Mouse (Mus musculus): ENCODE measurements around the gene Hoxa9. TPM values are rescaled to one million over a fixed set of nuclear protein-coding genes. Genes with fewer than 3 reads are reported as not detected.

The Hoxa9 gene
- total RNA-seq, 2 experiments from 2014 or later, result 7.2 to 7.4 TPM

DNA sequence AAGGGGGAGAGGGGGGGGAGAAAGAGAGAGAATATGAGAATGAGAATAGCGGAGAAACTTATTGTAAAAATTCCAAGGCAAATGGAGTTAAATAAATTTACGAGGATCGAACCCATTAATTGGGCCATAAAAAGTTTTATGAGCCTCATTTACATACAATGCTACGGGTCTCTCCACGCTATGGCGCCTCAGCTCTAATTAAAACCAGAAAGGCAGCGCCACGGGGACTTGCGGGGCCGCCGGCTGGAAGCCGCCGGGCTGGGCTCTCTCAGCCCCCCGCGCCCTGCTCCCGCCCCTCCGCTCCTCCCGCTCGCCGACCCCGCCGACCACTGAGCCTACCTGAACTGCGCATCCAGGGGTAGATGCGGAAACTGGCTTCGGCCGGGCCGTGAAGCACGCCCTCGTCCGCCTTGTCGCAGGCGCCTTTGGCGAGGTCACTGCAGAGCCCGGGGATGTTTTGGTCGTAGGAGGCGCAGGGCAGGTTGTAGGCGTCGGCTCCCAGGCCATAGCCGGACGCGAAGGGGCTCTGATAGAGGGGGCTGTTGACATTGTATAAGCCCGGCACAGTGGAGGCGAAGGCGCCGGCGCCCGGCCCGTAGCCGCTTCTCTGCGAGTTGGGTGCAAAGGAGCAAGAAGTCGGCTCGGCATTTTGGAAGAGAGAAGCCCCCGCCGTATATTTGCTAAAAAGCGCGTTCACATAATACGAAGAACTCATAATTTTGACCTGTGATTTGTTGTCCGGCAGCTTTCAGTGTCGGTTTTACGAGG, 14.0 kb downstream of the Hoxa9 start:
- DNase-seq (ENCODE audit: low spot score), result peak; percentile 50

DNA sequence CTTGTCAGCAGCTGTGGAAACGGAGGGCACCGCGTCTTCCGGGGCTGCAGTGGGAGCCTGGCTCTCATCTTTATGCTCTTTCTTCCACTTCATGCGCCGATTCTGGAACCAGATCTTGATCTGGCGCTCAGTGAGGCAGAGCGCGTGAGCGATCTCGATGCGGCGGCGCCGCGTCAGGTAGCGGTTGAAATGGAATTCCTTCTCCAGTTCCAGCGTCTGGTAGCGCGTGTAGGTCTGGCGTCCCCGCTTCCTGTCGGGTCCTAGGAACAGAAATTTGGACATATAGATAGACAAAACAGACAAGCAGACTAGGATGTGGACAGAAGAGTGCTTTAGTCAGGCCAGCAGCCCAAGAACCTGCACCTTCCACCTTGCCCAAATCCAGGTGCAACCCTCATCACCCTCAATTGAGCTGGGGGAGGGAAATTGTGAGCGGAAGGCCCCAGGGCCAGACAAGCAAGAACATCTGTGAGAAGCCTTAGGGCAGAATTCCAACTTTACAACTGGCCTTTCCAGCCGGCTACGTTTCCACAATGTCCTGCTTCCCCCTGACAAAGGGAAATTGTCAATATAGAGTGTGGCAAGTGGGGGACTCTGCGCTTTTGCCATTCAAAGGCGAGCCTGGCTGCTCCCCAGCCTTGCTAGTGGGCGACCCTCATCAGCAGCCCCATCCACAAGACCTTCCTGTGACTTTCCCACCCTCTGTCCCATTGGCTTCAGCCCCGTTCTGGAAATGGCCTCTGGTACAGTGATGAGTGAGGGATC, 14.9 kb downstream of the Hoxa9 start:
- peak; percentile 7 for DNase-seq (ENCODE audit: low spot score)

DNA sequence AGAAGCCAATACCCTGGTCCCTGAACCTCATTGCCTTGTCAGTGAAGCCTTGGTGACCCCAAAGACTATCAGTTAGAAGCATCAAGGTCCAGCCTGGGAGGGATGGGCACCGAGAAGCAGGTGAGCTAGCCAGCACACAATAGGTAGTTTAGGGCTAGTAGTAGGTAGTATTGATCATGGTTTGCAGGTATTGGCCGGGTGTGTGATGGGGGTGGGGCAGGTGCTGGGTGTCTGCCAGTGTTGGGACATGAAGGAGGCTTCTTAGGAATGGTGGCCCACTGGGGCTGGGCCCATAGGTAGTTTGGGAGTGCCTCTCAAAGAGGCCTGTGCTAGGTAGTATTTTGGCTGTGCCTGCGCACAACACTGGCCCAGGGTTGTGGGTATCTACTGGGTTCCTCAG, 15.8 kb downstream of the Hoxa9 start:
- DNase-seq (ENCODE audit: low spot score), result peak; percentile 3

DNA sequence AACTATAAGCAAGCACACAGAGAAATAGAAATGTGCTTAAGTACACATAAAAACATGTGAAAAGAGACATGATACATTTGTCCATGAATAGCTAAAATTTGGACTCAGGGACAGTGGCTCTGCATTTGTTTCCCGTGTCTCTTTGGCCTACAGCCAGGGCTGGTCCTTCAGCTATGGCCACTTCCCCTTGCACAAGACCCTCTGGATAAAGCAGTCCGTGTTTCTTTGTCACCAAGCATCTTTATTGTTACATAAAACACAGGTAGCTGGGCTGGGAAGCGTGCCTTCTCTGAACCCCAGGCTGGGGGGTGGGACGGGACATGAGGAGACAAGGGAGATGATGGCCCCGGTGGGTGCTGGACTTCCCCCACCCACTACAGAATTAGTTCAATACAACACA, 16.6 kb downstream of the Hoxa9 start:
- peak; percentile 1 for DNase-seq (ENCODE audit: low spot score)

DNA sequence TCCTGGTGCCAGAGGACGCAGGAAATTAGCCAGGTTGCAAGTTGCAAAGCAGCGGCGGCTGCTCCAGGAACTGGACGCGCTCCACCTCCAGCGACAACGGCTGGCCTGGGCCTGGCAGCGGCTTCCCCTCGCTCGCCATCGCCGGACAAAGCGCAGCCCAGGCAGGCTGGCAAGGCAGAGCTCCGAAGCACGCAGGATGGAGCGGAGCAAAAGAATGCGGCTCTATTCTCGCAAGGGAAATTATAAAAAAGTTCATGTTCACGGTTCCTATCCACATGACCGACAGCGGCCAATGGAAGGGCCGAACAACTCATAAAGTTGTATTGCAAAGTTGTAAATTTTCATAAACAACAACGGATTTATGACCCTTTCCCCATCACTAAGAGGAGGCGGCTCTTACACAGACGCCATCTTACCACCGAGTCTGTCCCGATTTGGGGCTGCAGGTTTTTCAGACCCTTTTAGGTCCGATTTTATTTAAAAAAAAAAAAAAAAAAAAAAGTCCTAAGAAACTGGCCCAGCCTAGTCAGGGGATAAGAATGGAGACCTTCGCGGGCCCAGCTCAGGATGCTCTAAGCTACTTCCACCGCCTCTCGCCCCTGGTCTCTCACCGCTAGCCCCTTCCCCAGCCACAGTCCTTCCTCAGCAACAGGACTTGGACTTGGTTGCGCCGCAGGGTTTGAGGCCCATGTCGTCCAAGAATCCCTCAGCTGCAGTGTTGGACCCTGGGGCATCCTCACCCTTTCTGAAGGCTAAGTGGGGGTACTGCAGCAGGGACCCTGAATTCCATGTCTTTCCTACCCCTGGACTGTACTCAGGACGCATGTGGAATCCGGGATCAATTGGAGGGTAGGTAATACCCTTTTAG, 17.5 kb downstream of the Hoxa9 start, which contains the start of the genes Hoxa3 and Gm28308:
Gene Hoxa3 (minus strand): TSS at position 218 of the 868 bp plus-strand sequence.
Gene Gm28308 (minus strand): TSS at position 221 of the 868 bp plus-strand sequence.
- peak; percentile 78 for DNase-seq (ENCODE audit: low spot score)

DNA sequence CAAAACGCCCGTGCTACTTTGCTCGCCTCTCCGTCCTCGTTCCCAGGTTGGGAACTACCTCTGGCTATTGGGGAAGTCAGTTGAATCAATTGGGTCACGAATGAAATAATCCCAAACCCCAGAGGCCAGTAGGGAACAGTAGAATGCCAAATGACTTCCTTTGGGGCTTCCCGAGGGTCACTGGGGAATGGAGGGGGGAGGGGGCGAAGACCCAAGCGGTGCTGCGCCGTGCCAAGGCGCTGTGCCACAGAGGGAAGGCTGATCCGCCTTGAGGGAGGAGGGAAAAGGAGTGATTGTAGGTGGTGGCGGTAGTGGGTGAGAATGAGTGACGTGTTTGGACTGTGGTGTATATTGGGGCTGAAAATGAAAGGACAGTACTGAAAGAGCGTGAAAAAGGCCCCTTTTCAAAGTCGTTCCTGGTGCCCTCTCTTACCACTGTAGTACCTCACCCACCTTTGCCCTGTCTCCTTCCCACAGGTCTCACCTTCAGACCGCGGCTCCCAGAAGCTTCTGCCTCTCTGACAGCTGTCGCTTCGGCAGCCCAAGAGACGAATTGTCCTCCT, 18.3 kb downstream of the Hoxa9 start:
- peak; percentile 30 for DNase-seq (ENCODE audit: low spot score)

DNA sequence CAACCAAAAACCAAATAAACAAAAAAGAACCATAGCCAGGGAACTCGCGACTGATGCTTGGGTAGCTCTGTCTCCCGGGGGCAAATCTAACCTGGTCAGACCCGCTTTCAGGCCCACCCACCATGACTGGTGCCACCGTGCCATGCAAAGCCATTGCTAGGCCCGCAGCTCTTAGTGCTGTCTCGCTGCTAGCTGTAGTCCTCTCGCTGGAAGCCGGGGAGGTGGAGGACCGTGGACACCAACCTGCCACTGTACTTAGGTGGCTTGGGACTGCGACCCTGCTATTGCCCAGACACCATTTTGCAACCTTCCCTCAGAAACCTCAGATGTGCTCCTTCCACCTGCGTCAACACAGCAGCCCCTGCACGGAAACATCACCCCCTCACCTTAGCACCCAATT, 18.9 kb downstream of the Hoxa9 start:
- no peak for DNase-seq (ENCODE audit: low spot score)

DNA sequence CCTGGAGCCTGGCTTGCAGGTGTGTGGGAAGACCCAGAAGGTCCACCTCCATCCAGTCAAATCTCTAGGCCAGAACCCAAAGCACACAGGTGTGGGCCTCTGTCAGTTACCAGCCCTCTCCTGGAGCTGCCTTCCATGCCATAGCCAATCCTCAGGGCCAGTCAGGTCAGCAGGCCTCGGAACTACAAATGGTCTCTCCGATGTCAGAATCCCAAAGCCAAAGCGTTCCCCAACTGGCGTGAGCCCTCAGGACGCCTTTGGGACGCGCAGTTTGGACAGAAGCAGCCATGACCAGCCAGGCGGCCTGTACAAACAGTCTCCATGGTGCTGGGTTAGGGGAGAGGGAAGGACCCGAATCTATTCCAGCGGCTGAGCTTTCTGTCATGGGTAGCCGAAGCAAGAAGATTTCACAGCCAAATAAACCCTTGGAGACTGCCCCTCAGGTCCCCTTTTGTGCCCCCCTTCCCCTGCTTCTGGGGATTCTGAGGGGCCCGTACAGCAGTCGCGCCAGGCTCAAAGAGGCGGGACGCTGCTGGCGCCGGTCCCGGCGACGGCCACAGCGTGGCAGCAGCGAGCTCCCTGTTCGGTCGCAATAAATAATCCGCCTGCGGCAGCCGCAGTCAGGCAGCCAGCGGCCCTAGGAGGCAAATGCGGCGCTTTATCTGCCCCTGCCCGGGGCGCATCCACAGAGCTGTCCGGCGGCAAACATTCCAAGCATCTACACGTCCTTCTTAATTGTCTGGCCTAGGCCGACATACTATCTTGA, 19.5 kb downstream of the Hoxa9 start:
- DNase-seq (ENCODE audit: low spot score), result peak; percentile 80

DNA sequence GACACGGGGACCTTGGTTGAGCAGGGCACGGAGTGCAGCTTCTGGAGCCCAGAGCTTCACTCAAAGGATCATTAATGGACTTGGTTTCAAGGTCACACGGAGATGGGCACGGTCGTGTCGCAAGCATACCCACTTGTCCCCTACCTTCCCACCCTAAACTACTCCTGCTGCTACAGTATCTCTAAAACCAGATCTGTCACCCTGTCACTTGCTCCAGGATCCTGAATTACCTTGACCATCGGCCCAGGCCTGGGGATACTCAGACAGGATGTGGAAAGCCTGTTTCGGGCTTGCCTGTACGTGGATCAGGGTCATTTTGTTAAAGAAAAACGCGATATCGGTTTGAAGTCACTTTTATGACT, 21.2 kb downstream of the Hoxa9 start:
- peak; percentile 1 for DNase-seq (ENCODE audit: low spot score)

DNA sequence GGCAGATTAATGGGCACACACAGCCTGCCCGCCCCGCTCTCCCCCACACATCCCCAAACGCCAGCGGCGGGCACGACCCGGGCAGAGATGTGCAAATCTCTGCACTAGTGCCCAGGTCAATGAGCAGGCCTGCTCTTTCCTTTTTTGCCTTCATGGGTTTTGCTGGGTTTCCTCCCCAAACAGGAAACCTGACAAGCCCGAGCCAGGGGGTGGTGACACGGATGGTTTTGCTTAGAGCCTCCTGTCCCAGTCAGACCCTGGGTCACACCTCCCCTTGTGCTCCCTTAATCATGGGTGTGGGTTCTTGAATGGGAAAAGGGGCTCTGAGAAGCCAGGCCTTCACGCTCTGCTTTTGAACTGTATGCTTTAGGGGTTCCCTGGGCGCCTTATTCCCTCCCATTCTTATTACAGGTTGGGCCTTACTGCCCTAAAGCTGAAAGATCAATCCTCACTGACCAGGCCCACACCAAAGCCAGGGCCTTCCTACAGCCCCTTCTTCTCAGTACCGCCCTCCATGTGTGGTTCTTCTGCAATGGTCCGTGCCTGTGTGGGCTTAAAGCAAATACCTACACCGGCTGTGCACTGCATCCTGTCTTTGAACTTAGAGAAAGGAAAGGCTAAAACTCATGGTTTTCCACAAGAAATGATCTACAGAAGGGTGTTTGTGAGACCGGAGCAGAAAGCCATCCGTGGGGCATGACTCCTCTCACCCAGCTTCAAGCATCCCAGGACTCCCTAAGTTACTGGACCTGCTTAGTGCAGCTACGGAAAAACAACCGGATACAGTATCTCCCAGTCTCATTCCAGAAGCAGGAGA, 21.8 kb downstream of the Hoxa9 start:
- DNase-seq (ENCODE audit: low spot score), result no peak

DNA sequence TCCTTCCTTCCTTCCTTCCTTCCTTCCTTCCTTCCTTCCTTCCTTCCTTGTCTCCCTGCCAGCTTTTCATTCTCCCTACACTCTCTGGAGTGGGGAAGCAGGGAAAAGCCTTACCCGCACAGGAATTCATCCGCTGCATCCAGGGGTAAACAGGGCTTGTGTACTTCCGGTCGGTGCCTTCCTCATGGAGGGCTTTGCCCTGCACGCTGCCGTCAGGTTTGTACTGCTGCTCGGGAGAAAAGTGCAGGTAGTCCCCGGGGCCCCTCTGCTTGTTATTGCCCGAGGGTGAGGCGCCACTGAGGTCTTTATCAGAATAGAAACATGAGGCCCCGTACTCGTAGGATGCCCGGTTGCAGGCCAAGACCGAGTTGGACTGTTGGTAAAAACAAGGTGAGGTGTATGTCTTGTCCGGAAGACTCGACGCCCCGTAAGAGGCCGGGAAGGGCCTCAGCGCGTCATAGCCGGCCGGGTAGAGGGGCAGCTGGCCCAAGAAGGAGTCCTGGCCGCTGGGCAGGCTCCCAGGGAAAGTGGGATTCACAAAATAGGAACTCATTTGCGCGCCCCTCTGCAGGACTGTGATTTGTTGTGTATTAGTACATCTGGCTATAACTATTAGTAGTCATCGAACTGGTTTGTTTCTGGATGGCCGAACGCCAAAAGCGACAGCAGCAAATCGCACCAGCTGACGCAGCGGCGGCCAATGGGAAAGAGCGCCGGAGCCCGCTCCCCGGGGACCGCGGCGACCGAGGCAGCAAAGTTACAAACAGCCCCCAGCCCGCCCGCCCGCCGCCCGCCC, 22.6 kb downstream of the Hoxa9 start, which contains the start of gene Hoxa6:
Gene Hoxa6 (minus strand): TSS at position 651 of the 796 bp plus-strand sequence.
- DNase-seq (ENCODE audit: low spot score), result peak; percentile 53

DNA sequence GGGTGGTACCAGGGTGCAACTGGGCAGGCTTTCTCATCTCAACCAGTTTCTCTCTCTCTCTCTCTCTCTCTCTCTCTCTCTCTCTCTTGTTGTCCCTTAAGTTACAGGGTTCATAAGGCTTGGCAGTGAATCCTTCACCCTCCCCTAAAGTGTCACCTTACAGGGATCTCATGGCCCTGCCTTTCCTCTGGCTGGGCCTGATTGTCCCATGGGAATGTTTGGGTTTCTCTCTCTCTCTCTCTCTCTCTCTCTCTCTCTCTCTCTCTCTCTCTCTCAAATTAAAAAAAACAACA, 23.3 kb downstream of the Hoxa9 start:
- no peak for DNase-seq (ENCODE audit: low spot score)

DNA sequence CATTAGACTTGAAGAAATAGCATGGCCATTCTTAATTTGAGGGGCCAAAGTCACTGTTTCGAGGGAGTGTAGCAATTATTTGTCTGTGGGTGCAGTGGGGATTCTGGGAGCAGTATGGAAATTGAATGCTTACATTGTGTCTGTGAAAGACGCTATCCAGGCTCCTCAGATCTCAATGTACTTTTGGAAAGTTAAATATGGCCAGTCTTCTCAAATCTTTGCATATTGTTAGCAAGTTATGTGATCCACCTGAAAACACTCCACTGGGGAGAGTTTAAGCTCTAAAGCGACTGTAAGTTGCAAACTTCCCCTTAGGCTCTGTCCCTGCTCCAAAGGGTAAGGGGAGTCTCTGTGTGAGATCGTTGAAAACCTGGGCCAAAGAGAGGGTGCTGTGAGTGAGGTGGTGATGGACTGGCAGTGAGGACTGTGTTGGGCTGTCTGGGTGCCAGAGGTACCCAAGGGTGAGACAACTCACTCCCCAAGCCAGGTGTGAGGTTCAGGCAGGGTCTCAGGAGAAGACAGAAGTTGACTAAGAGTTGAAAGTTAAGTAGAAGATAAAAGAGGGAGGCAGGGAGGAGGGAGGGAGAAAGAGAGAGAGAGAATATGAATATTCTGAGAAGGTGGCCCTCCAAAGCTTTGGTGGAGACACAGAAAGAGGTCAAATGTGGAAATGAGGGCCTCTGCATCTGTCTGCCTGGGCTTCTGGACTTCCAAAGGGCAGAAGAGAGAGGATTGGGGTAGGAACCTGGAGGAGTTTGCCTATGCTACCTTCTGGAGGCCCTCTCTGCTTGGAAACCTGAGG, 23.8 kb downstream of the Hoxa9 start:
- DNase-seq (ENCODE audit: low spot score), result no peak

DNA sequence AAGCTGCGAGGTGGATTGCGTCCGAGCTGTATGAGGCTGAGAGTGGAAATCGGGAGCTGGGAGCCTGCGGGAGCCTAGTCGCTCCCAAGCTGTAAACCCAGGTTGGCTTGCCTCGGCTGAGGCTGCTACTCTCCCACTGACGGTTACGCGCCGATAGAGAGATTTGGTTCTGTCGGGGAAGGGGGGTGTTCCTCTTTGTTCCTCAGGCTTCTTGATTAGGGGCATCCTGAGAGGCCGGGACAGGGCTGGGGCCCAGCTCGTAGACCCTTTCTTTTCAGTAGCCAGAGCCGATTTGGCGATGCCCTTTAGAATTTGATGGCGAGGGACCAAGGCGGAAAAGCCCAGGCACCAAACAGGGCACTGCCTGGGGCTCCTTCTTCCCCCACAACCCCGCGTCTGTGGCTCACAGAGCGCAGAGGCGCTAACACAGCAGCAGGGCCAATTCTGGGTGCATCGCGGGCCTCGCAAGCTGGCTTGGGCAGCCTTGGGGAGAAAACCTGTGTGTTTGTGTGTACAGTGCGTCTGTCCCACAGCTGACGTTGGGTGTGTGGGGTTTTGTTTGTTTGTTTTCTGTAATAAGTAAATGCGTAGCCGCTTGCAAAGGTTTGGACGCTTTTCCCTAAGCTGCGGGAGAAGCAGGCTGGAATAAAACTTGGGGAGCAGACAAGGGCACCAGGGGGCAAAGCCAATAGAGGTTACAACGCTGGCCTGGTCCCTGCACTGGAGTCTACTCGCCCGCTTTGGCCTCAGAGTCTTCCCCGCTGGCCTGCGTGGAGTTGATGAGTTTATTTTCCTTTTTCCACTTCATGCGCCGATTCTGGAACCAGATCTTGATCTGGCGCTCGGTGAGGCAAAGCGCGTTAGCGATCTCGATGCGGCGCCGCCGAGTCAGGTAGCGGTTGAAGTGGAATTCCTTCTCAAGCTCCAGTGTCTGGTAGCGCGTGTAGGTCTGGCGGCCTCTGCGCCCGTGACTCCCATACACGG, 25.0 kb downstream of the Hoxa9 start:
- DNase-seq (ENCODE audit: low spot score), result no peak

DNA sequence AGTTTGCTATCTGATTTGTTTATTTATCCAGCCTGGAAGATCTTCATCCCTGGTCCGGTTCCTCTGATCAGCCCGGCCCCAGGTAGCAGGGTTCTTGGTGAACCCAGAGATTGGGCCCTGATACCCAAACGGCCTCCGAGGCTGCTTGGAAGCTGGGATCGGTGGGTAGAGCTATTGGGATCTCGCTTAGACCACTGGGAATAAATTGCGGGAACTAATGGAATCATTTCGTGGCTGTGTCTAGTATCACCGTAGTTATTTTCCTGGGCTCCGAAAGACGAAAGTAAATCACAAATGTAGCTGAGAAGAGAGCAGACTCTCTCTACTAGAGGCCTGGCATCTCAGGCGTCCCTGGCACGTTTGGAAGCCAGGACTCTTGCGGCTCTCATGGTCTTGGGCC, 25.7 kb downstream of the Hoxa9 start:
- DNase-seq (ENCODE audit: low spot score), result no peak

DNA sequence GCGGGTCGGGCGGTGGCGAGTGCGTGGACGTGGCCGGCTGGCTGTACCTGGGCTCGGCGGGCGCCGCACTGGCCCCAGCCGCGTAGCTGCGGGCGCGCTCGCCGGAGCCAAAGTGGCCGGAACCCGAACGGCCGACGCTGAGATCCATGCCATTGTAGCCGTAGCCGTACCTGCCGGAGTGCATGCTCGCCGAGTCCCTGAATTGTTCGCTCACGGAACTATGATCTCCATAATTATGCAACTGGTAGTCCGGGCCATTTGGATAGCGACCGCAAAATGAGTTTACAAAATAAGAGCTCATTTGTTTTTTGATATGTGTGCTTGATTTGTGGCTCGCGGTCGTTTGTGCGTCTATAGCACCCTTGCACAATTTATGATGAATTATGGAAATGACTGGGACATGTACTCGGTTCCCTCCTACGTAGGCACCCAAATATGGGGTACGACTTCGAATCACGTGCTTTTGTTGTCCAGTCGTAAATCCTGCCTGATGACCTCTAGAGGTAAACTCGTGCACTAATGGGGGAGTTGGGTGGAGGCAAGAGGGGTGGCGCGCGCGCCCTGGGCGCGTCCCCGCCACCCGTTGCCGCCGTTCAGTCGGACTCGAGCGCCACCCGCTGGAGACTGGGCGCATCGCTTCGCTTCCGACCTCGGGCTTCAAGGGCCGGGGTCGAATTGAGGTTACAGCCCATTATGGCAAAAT, 26.7 kb downstream of the Hoxa9 start, which contains the start of gene Hoxa5:
Gene Hoxa5 (minus strand): TSS at position 538 of the 703 bp plus-strand sequence.
- DNase-seq (ENCODE audit: low spot score), result peak; percentile 84

All from gastrocnemius, adult 18-20 months (tissue).